In the genomic region with DNA sequence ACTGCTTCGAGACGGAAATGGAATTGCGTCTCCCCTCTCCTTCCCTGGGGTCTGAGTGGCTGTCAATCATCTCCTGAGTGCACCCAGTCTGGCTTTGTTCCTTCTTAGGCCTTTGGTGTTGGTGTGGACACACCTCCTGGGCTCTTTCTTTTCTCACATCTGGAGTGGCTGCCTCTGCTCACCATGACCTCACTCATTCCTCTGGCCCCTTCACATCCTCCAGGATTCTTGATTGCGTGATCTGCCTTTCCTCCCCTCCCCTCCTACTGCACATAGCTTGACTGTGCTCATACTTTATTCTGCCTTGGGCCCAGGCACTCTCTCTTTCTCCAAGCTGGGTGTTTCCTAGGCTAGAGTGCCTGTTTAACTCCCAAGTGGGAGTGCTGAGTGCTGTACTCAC, we compare ENCODE assay signal across 23 mouse cellular contexts. TPM values are rescaled to one million over a fixed set of nuclear protein-coding genes. Genes with fewer than 3 reads are reported as not detected.
"Had no signal": no experiment of that assay in that cellular context is flagged by ENCODE, and none has a peak within 500 bp of the region (broad histone marks: within the 10 kb centered on the region; RNA-seq: fewer than 3 reads in every experiment).

No protein-coding gene starts in this region.

- H3K4me3 ChIP-seq: liver, embryonic 13.5 days; liver, embryonic 15.5 days; megakaryocyte, embryonic 14.5 days; midbrain, embryonic 13.5 days; midbrain, embryonic 15.5 days; neural tube, embryonic 12.5 days had no signal

- H3K4me2 ChIP-seq: liver, embryonic 13.5 days; liver, embryonic 15.5 days; midbrain, embryonic 11.5 days; midbrain, embryonic 13.5 days; midbrain, embryonic 15.5 days; neural tube, embryonic 12.5 days had no signal

- H3K9ac ChIP-seq: liver, embryonic 13.5 days; liver, embryonic 15.5 days; liver, postnatal 0 days; midbrain, embryonic 13.5 days; midbrain, embryonic 15.5 days; neural tube, embryonic 12.5 days had no signal

- H3K27me3 ChIP-seq: liver, embryonic 13.5 days; liver, embryonic 15.5 days; midbrain, embryonic 13.5 days; midbrain, embryonic 15.5 days; neural tube, embryonic 12.5 days had no signal

- DNase-seq: liver, embryonic 13.5 days; liver, postnatal 0 days; lung, adult 2 months; lung, postnatal 10 days; right cerebral cortex, postnatal 14 days; spleen, adult 18-20 months; thymus, adult 18-20 months; thymus, postnatal 14 days; thymus, postnatal 36 days had no signal

- H3K36me3 ChIP-seq: liver, embryonic 13.5 days; liver, embryonic 15.5 days; midbrain, embryonic 13.5 days; midbrain, embryonic 15.5 days; neural tube, embryonic 12.5 days had no signal

- ATAC-seq: liver, postnatal 0 days; midbrain, embryonic 13.5 days; midbrain, embryonic 15.5 days had no signal

- H3K9me3 ChIP-seq: liver, embryonic 13.5 days; liver, embryonic 15.5 days; megakaryocyte, embryonic 14.5 days; midbrain, embryonic 13.5 days; midbrain, embryonic 15.5 days; neural tube, embryonic 12.5 days had no signal

- H3K27ac ChIP-seq: liver, embryonic 13.5 days; liver, embryonic 15.5 days; macrophage; midbrain, embryonic 13.5 days; midbrain, embryonic 15.5 days; neural tube, embryonic 12.5 days had no signal

- H3K4me1 ChIP-seq: liver, embryonic 13.5 days; liver, embryonic 15.5 days; midbrain, embryonic 13.5 days; midbrain, embryonic 15.5 days; neural tube, embryonic 12.5 days had no signal

RNA-seq across cellular contexts. Expression of gene Fam169b, which starts 41.4 kb away (rescaled TPM):
- total RNA-seq: midbrain, postnatal 0 days had no signal
- polyA plus RNA-seq: midbrain, embryonic 13.5 days; midbrain, embryonic 15.5 days; midbrain, postnatal 0 days; neural tube, embryonic 14.5 days had no signal

RNA-seq across cellular contexts. Expression of gene Pgpep1l, which starts 51.0 kb away (rescaled TPM):
- total RNA-seq: megakaryocyte progenitor cell, adult 5-6 weeks; midbrain, postnatal 0 days; monocyte, adult 5-6 weeks; neutrophil, adult 5-6 weeks had no signal
- polyA plus RNA-seq: liver, embryonic 13.5 days; liver, embryonic 15.5 days; liver, postnatal 0 days; midbrain, embryonic 11.5 days; midbrain, embryonic 13.5 days; midbrain, embryonic 15.5 days; midbrain, postnatal 0 days; neural tube, embryonic 12.5 days; neural tube, embryonic 14.5 days; stomach, embryonic 14.5 days; stomach, embryonic 16.5 days had no signal
